Mouse (Mus musculus): ENCODE measurements around the gene Rtl8b.
"Not testable (repeated sequence)": the region's sequence is repeated elsewhere in the genome, so short reads cannot be mapped to it uniquely, and the experiment has no call there.

Gene Rtl8b

DNA sequence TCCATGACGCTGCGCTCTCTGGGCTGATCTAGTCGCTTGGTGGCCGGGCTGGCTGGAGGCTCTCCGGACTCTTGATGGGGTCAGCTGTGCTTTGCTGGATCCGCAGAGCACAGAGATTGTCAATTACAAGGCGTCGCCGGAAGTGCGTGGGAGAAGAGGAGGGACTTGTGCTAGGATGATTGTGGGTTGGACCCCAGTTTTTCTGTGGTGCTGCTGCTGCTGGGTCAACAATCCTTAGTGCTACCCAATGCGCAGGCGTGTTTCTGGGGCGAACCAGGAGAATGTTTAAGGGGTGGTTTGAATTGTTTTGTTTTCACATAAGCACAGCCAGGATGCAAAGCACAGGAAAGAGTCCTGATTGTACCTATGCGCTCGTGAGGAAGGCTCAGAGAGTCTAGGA is at the start of gene Rtl8b:
Gene Rtl8b, minus strand, starts transcription at position 115 of the 400 bp plus-strand sequence.
- DNase-seq (ENCODE audit: low read depth, low spot score): no peak

GRCm38 (mm10) chrX:53716323-53717182 is 46.3 kb upstream of the Rtl8b start:
- DNase-seq (ENCODE audit: low read depth, low spot score): no peak

DNA sequence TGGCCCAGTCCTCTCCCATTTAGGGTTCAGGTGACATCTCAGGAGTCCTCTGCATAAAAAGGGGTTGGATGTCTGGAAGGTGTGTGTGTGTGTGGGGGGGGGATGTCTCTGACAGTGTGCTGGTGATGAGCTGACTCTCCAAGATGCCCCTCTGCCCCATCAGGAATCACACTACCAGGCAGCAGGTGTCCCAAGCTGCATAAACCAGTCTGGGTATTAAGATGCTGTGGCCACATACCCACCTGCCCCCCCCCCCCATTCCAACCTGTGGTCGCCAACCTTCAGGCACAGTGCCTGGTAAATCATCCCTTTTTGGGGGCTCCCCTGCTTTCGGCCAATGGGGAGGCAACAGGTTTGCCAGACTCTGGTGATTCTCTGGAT is 45.7 kb upstream of the Rtl8b start:
- no peak for DNase-seq (ENCODE audit: low read depth, low spot score)

GRCm38 (mm10) chrX:53702673-53703072 is 32.5 kb upstream of the Rtl8b start:
- DNase-seq (ENCODE audit: low read depth, low spot score): no peak

DNA sequence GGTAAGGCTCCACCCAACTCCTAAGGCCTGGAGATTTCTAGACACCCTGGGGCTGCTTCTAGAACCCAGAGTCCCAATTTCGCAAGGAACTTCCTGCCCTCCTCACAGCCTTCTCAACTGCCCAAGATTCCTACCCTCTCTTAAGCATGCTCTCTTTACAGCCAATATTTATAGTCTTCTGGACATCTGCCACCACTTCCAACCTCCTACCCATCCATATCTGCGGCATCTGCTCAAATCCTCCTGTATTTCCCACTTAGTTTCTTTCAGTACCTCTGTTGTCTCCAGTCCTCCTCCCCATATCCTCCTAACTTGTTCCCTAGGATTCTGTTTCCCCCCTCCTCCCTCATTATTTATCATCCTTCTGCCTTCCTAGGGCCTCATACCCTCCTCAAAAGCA is 29.0 kb upstream of the Rtl8b start:
- no peak for DNase-seq (ENCODE audit: low read depth, low spot score)

- DNase-seq (ENCODE audit: low read depth, low spot score): no peak
Measured at GRCm38 (mm10) chrX:53694008-53694777, 24.0 kb upstream of the Rtl8b start.

GRCm38 (mm10) chrX:53693141-53693540 is 22.9 kb upstream of the Rtl8b start:
- no peak for DNase-seq (ENCODE audit: low read depth, low spot score)

GRCm38 (mm10) chrX:53692065-53692464 is 21.9 kb upstream of the Rtl8b start:
- DNase-seq (ENCODE audit: low read depth, low spot score): no peak

GRCm38 (mm10) chrX:53684676-53685075 is 14.5 kb upstream of the Rtl8b start:
- not testable (repeated sequence) for DNase-seq (ENCODE audit: low read depth, low spot score)

GRCm38 (mm10) chrX:53682650-53683049 is 12.4 kb upstream of the Rtl8b start:
- not testable (repeated sequence) for DNase-seq (ENCODE audit: low read depth, low spot score)

- DNase-seq (ENCODE audit: low read depth, low spot score): not testable (repeated sequence)
Measured at GRCm38 (mm10) chrX:53676943-53677342, 6.7 kb upstream of the Rtl8b start.

DNA sequence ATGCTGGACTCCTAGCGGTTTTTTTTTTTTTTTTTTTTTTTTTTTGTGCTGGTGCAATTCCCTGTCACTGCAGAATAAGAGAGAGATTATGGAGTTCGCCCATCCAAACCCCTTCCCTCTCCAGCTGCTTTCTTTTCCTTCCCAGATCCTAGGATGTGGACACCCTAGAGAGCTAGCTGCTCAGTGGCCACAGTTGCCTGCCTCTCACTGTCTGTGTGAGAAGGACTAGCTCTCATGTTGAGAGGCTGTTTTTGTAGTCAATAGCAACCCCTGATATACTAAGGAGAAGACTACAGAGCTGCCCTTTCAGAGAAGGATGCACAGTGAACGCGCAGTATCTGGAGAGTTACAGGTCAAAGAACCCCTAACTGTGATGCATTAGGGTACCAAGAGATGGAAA is 488 bp upstream of the Rtl8b start:
- not testable (repeated sequence) for DNase-seq (ENCODE audit: low read depth, low spot score)

DNA sequence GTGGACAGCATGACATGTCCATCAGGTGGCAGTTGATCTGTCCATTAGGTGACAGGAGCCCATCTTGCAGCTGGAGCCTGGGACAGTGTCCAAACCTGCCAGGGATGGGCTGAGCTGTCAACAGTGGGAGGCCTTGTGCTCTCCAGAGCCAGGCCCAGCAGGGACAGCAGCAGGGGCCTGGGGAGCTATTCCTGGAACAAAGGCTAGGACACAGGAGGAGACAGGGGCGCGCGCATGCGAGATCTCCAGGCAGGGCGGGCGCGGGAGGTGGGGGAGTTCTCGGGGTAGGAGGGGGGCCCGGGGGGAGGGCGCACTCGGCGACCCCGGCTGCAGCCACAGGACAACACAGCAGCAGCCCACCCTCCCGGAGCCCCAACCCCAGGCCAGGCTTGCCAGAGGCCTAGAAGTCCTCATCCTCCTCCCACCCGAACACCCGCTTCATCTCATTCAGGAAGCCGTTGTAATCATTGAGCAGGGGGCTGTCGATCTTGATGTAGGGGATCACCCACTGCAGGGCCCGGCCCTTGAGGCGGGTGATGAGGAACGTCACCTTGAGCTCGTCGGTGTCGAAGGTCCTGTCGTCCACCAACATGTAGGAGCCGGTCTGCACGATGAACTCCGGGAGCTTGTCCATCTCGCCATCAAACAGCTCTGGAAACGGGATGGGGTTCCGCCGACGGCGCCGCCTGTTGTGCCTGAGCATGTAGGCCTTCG is 494 bp downstream of the Rtl8b start:
- not testable (repeated sequence) for DNase-seq (ENCODE audit: low read depth, low spot score)

- not testable (repeated sequence) for DNase-seq (ENCODE audit: low read depth, low spot score)
Measured at GRCm38 (mm10) chrX:53652917-53653316, 17.3 kb downstream of the Rtl8b start.

DNA sequence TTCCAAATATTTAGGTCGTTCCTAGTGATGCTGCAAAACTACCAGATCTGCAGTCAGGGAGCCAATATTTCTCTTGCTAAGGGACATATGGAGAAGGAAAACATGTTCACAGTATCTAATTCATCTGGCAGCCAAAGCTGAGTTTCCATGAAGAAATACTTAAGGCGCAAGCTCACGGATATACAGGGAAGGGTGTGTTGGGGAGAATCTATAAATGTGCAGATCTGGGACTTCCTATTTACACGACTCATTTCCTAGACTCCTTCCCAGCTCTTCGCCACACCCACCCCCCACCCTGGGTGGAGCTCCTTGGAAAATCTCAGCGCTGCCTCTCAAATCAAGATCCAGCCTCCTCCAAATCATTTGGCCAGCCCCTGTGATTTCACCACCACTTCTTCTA is 24.3 kb downstream of the Rtl8b start:
- no peak for DNase-seq (ENCODE audit: low read depth, low spot score)

DNA sequence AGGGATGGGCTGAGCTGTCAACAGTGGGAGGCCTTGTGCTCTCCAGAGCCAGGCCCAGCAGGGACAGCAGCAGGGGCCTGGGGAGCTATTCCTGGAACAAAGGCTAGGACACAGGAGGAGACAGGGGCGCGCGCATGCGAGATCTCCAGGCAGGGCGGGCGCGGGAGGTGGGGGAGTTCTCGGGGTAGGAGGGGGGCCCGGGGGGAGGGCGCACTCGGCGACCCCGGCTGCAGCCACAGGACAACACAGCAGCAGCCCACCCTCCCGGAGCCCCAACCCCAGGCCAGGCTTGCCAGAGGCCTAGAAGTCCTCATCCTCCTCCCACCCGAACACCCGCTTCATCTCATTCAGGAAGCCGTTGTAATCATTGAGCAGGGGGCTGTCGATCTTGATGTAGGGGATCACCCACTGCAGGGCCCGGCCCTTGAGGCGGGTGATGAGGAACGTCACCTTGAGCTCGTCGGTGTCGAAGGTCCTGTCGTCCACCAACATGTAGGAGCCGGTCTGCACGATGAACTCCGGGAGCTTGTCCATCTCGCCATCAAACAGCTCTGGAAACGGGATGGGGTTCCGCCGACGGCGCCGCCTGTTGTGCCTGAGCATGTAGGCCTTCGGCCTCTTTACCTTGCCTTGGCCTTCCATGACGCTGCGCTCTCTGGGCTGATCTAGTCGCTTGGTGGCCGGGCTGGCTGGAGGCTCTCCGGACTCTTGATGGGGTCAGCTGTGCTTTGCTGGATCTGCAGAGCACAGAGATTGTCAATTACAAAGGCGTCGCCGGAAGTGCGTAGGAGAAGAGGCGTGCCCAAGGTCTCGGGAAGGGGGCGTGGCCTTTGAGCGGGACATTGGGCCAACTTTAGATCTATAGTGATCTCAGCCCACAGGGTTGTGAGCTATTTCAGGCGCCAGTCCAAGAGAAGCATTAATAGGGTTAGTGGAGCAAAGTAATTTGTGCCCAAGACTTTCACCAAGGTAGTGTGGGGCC is 26.9 kb downstream of the Rtl8b start, which contains the start of gene Rtl8a:
Gene Rtl8a, minus strand, starts transcription at position 703 of the 982 bp plus-strand sequence.
- peak; percentile 1 for DNase-seq (ENCODE audit: low read depth, low spot score)

DNA sequence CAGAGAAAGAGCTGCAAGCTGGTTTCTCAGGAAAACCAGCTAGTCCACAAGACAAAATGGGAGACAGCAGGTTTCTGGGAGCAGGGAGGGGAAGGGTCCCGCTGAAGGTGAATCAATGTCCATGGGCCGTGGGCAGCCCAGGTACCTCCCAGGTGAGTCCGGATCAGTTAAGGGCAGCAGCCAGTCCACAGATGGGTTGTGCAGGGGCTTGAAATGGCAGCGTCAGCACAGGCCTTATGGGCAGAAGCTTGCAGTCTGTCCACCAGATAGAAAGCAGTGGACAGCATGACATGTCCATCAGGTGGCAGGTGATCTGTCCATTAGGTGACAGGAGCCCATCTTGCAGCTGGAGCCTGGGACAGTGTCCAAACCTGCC is 27.6 kb downstream of the Rtl8b start:
- not testable (repeated sequence) for DNase-seq (ENCODE audit: low read depth, low spot score)

DNA sequence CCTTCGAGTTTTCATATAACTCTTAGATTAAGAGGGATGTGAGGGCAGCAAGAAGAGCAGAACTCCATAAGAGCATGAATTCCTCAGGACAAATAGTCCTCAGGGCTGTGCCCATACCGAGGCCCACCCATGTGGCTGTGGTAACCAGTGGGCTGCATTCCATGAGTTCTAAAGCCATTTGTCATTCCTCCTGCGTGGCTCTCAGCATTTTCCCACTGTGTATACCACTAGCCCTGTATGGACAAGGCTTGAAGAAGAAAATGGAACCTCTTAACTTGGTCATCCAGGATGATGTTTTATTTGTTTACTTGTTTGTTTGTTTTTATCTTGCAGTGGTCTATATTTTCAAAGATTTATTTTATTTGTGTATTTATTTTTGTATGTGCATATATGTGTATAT is 32.1 kb downstream of the Rtl8b start:
- DNase-seq (ENCODE audit: low read depth, low spot score): not testable (repeated sequence)

All from c-Kit-negative CD71-positive TER-119-positive erythroid progenitor cells, embryonic 14.5 days (primary cell).